ENCODE assay signal across 12 mouse cellular contexts in the genomic region with DNA sequence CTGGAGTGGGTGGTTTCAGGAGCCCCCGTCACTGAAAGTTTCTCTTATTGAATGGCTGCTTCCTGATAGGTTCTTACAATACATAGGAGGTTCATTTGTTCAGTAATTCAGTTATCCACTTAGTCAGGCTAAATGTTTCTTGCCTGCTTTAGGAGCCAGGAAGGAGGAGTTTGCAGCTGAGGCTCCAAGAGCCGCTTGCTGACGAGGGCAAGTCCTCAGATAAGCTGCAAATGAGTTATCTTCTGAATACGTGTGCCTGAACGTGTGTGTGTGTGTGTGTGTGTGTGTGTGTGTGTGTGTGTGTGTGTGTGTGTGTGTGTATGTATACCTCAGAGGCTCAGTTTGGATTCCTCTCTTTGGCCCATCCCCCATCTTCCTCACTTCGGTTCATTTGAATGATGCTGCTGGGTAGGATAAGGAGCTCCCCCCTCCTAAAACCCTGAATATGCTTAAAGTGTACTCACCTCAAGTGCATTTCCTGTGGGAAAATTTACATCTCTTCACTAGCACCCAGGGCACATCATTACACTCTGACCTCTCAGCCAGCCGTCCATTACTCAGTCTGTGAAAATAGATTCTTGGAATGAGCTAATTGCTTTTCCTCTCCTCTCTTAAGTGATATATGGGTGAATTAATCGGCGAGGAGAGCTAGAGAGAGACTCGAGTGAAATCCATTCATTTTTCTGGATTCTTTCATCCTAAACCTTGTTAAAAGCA. TPM values are rescaled to one million over a fixed set of nuclear protein-coding genes. Genes with fewer than 3 reads are reported as not detected.
DNase-seq lines count a peak whose midpoint lies in the region; ATAC-seq and TF ChIP-seq lines count a peak whose summit lies in the region.
"Had no signal": no experiment of that assay in that cellular context is flagged by ENCODE, and none has a peak within 500 bp of the region (broad histone marks: within the 10 kb centered on the region; RNA-seq: fewer than 3 reads in every experiment).

No protein-coding gene starts in this region.

- H3K4me1 ChIP-seq in heart, adult 2 months (ENCODE audit: control insufficient read depth, insufficient read depth, low read length): peaks cover 27% of the 10 kb centered on the region
- H3K4me1 ChIP-seq in lung, embryonic 14.5 days (ENCODE audit: insufficient read depth): peaks cover 35% of the 10 kb centered on the region
- H3K4me1 ChIP-seq in lung, adult 2 months (ENCODE audit: control insufficient read depth, insufficient read depth, low read length): peaks cover 22% of the 10 kb centered on the region
- H3K4me1 ChIP-seq in erythroblast, embryonic 14.5 days (ENCODE audit: control insufficient read depth): peaks cover 46% of the 10 kb centered on the region
- peaks cover 4% of the 10 kb centered on the region; the same call in 1 of the 2 replicates for H3K4me1 ChIP-seq in neural tube, embryonic 14.5 days (ENCODE audit: control insufficient read depth, insufficient read depth, low read length)
- no peaks in the 10 kb centered on the region for H3K4me1 ChIP-seq in forebrain, embryonic 12.5 days

- H3K27me3 ChIP-seq in heart, adult 2 months (ENCODE audit: control insufficient read depth, insufficient read depth, low read length): no peaks in the 10 kb centered on the region
- no peaks in the 10 kb centered on the region for H3K27me3 ChIP-seq in lung, embryonic 14.5 days (ENCODE audit: insufficient read depth, low read length)
- H3K27me3 ChIP-seq in erythroblast, embryonic 14.5 days (ENCODE audit: control insufficient read depth): no peaks in the 10 kb centered on the region
- H3K27me3 ChIP-seq in neural tube, embryonic 14.5 days (ENCODE audit: control insufficient read depth, insufficient read depth, low read length): no peaks in the 10 kb centered on the region
- no peaks in the 10 kb centered on the region for H3K27me3 ChIP-seq in forebrain, embryonic 12.5 days

- intact Hi-C loops in heart, adult 2 months (cut with DNase I): no loop called here
- intact Hi-C loops in heart, postnatal 14 days (cut with DNase I): no loop called here

- H3K4me3 ChIP-seq in heart, adult 2 months: no peak overlapping the region
- no peak overlapping the region for H3K4me3 ChIP-seq in lung, embryonic 14.5 days (ENCODE audit: low read depth, low read length)
- H3K4me3 ChIP-seq in lung, adult 2 months (replicated peaks; ENCODE audit: extremely low read depth, low read depth, low read length): no peak overlapping the region
- H3K4me3 ChIP-seq in erythroblast, embryonic 14.5 days (replicated peaks): peak overlapping the region; percentile 2
- H3K4me3 ChIP-seq in neural tube, embryonic 14.5 days (ENCODE audit: low read depth, low read length): no peak overlapping the region
- no peak overlapping the region for H3K4me3 ChIP-seq in forebrain, embryonic 12.5 days (replicated peaks)
- H3K4me3 ChIP-seq: embryonic facial prominence, embryonic 10.5 days had no signal

- no peak for DNase-seq in heart, adult 2 months
- DNase-seq in heart, postnatal 14 days: no peak
- DNase-seq in lung, embryonic 14.5 days: no peak
- no peak for DNase-seq in lung, adult 2 months
- no peak for DNase-seq in adrenal gland, adult 8-10 months
- DNase-seq: gastrocnemius, postnatal 14 days; layer of hippocampus, postnatal 36 days had no signal

- H3K36me3 ChIP-seq in heart, adult 2 months (ENCODE audit: control insufficient read depth, insufficient read depth, low read length): peaks cover 16% of the 10 kb centered on the region
- H3K36me3 ChIP-seq in lung, embryonic 14.5 days (ENCODE audit: insufficient read depth): peaks cover 22% of the 10 kb centered on the region
- no peaks in the 10 kb centered on the region; the same call in 1 of the 2 replicates for H3K36me3 ChIP-seq in erythroblast, embryonic 14.5 days (ENCODE audit: control insufficient read depth)
- H3K36me3 ChIP-seq in neural tube, embryonic 14.5 days (ENCODE audit: control insufficient read depth, insufficient read depth, low read length): no peaks in the 10 kb centered on the region
- 0 out of 2 replicates have a peak, but pooled peaks cover 6% of the 10 kb centered on the region for H3K36me3 ChIP-seq in forebrain, embryonic 12.5 days (replicated peaks)

- TF ChIP-seq CTCF in heart, adult 2 months (IDR thresholded peaks at IDR 0.05): no peak
- TF ChIP-seq CTCF in lung, embryonic 14.5 days (IDR thresholded peaks at IDR 0.05; ENCODE audit: low read depth): no peak
- no peak for TF ChIP-seq CTCF in lung, adult 2 months (IDR thresholded peaks at IDR 0.05; ENCODE audit: insufficient read depth, low read length)

- H3K4me2 ChIP-seq in lung, embryonic 14.5 days: no peak overlapping the region
- H3K4me2 ChIP-seq in neural tube, embryonic 14.5 days (ENCODE audit: low read depth, low read length): no peak overlapping the region
- H3K4me2 ChIP-seq in forebrain, embryonic 12.5 days: no peak overlapping the region
- H3K4me2 ChIP-seq: midbrain, embryonic 11.5 days had no signal

- WGBS in heart, adult 2 months: 26% methylated on average over 10 of the region's 10 CpGs
- 30% methylated on average over 10 of the region's 10 CpGs for WGBS in lung, embryonic 14.5 days
- WGBS in lung, adult 2 months: 36% methylated on average over 10 of the region's 10 CpGs
- WGBS in neural tube, embryonic 14.5 days: 39% methylated on average over 10 of the region's 10 CpGs
- WGBS in forebrain, embryonic 12.5 days: 65% methylated on average over 10 of the region's 10 CpGs

- H3K9me3 ChIP-seq in lung, embryonic 14.5 days (ENCODE audit: low read depth, low read length): no peaks in the 10 kb centered on the region
- H3K9me3 ChIP-seq in erythroblast, embryonic 14.5 days (ENCODE audit: control insufficient read depth, low read length): peaks cover 5% of the 10 kb centered on the region; the same call in 1 of the 2 replicates
- no peaks in the 10 kb centered on the region for H3K9me3 ChIP-seq in neural tube, embryonic 14.5 days (ENCODE audit: control insufficient read depth, low read length)
- H3K9me3 ChIP-seq in forebrain, embryonic 12.5 days: no peaks in the 10 kb centered on the region
- H3K9me3 ChIP-seq: embryonic facial prominence, embryonic 10.5 days had no signal

- H3K9ac ChIP-seq in heart, adult 2 months (ENCODE audit: low read depth, low read length): no peak overlapping the region
- H3K9ac ChIP-seq in lung, embryonic 14.5 days: no peak overlapping the region
- H3K9ac ChIP-seq in neural tube, embryonic 14.5 days (replicated peaks; ENCODE audit: low read depth, low read length): no peak overlapping the region
- H3K9ac ChIP-seq in forebrain, embryonic 12.5 days: no peak overlapping the region

- no peak for ATAC-seq in lung, embryonic 14.5 days (ENCODE audit: insufficient read depth)
- peak; percentile 73 for ATAC-seq in neural tube, embryonic 14.5 days (ENCODE audit: low read depth)
- no peak for ATAC-seq in forebrain, embryonic 12.5 days (ENCODE audit: low FRiP score)

- H3K79me2 ChIP-seq in heart, adult 2 months (replicated peaks; ENCODE audit: control insufficient read depth, insufficient read depth, low read length): no peaks in the 10 kb centered on the region; the same call in 1 of the 2 replicates

- no peak for TF ChIP-seq POLR2A in heart, adult 2 months (IDR thresholded peaks at IDR 0.05; ENCODE audit: insufficient read depth, low read depth, low read length)
- no peak for TF ChIP-seq POLR2A in lung, adult 2 months (IDR thresholded peaks at IDR 0.05; ENCODE audit: borderline replicate concordance, extremely low read depth, low read depth, low read length)

- peak overlapping the region; percentile 41 for H3K27ac ChIP-seq in heart, adult 2 months
- peak overlapping the region; percentile 85 for H3K27ac ChIP-seq in lung, embryonic 14.5 days (ENCODE audit: low read depth)
- H3K27ac ChIP-seq in neural tube, embryonic 14.5 days (ENCODE audit: low read depth, low read length): no peak overlapping the region
- H3K27ac ChIP-seq in forebrain, embryonic 12.5 days: no peak overlapping the region
- H3K27ac ChIP-seq: embryonic facial prominence, embryonic 10.5 days had no signal

- TF ChIP-seq EP300 in heart, adult 2 months (IDR thresholded peaks at IDR 0.05; ENCODE audit: insufficient read depth, low read depth, low read length): no peak

RNA-seq across cellular contexts. Expression of a gene that starts 35.3 kb away (rescaled TPM):
- 10 to 100 TPM; 21.9 to 63.9 TPM for total RNA-seq in heart, adult 2 months (2021)
- 17.7 and 32.1 TPM in 2 replicates for polyA plus RNA-seq in heart, adult 2 months (2012; rRNA removed)
- 10 to 100 TPM; 56.8 to 77.7 TPM for total RNA-seq in heart, postnatal 14 days (2021)
- 25.4 and 27.0 TPM in 2 replicates for polyA plus RNA-seq in lung, embryonic 14.5 days (2014; fragmentation: Nextera tagmentation; extraction: Ambion mirVana)
- 24.3 and 29.4 TPM in 2 replicates for polyA plus RNA-seq in lung, adult 2 months (2012; rRNA removed)
- polyA plus RNA-seq in erythroblast, embryonic 14.5 days (2012): 0.07 and 0.10 TPM in 2 replicates
- 13.8 and 18.9 TPM in 2 replicates for polyA plus RNA-seq in neural tube, embryonic 14.5 days (2014; fragmentation: Nextera tagmentation; extraction: Ambion mirVana)
- 9.7 and 10.2 TPM in 2 replicates for polyA plus RNA-seq in forebrain, embryonic 12.5 days (2016; fragmentation: Nextera tagmentation; extraction: Ambion mirVana)
- 1 to 10 TPM; 1.7 to 5.9 (median 3.8) TPM for total RNA-seq in adrenal gland, adult 8-10 months (2022)

RNA-seq across cellular contexts. Expression of a gene that starts 39.0 kb away (rescaled TPM):
- total RNA-seq in heart, adult 2 months (2021): 1 to 10 TPM; 1.2 to 1.6 TPM
- polyA plus RNA-seq in heart, adult 2 months (2012; rRNA removed): 4.4 and 4.6 TPM in 2 replicates
- total RNA-seq in heart, postnatal 14 days (2021): 1 to 10 TPM; 2.3 to 3.1 TPM
- polyA plus RNA-seq in lung, embryonic 14.5 days (2014; fragmentation: Nextera tagmentation; extraction: Ambion mirVana): 4.9 and 6.1 TPM in 2 replicates
- 16.8 and 19.8 TPM in 2 replicates for polyA plus RNA-seq in lung, adult 2 months (2012; rRNA removed)
- 0.06 and 0.12 TPM in 2 replicates for polyA plus RNA-seq in erythroblast, embryonic 14.5 days (2012)
- polyA plus RNA-seq in neural tube, embryonic 14.5 days (2014; fragmentation: Nextera tagmentation; extraction: Ambion mirVana): 4.6 and 6.1 TPM in 2 replicates
- 3.1 and 3.2 TPM in 2 replicates for polyA plus RNA-seq in forebrain, embryonic 12.5 days (2016; fragmentation: Nextera tagmentation; extraction: Ambion mirVana)
- 1 to 10 TPM; 3.3 to 5.9 (median 4.4) TPM for total RNA-seq in adrenal gland, adult 8-10 months (2022)

Comparison
In these comparisons a context has a peak if more than half of its experiments do, and no peak if none do; other contexts are left out.
1. H3K27ac ChIP-seq: peak in heart, adult 2 months (single experiment) and lung, embryonic 14.5 days (single experiment); none in neural tube, embryonic 14.5 days (single experiment) and forebrain, embryonic 12.5 days (single experiment).